Comparison of ENCODE assay signal across 8 mouse cellular contexts in the genomic region with DNA sequence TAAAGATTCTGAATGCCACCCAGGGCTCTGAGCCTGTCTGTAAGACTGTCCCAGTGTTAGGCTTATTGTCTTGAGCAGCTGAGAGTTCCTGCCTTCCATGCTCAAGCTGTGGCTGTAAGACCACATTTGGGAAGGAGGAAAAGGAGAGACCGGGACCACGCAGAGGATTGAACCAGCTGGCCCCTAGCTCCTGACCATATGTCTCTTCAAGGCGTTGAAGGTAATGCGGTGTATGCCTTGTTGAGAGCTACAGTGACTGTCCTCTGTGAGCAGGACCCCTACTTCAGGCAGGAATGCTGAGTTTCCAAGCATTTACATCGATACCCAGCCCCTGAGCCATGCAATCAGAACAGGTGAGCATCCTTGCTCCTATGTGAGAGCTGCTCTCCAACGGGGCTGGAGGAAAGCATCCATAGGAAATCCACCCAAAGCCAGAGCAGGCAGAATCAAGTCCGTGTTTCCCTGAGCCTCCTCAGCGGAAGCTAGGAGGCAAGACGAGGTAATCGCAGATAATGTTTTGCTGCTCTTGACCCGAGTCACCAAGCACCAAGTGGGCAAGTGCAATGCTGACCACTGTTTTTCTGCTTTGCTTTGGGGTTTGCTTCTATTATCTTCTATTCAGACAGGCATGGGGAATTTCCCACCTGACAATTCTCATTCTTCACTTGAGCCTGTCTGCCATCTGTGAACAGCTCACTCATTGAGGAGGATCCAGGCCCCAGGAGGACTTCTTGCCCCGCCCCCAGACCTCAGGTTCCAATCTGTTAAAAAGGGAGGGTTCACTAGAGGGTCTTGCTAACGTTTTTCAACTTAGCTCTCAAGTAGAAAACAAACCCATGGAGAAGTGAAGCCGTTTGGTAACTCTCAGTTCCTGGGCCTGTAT. TPM values are rescaled to one million over a fixed set of nuclear protein-coding genes. Genes with fewer than 3 reads are reported as not detected.
DNase-seq lines count a peak whose midpoint lies in the region; ATAC-seq and TF ChIP-seq lines count a peak whose summit lies in the region.

No protein-coding gene starts in this region.

- H3K9ac ChIP-seq in heart, embryonic 11.5 days (ENCODE audit: low read depth, low read length): 0 out of 2 replicates have a peak overlapping the region, but pooled peaks have one; percentile 1
- no peak overlapping the region for H3K9ac ChIP-seq in embryonic facial prominence, embryonic 15.5 days
- peak overlapping the region; percentile 13; the same call in 1 of the 2 replicates for H3K9ac ChIP-seq in limb, embryonic 14.5 days (ENCODE audit: low read depth, low read length, severe bottlenecking)

- 41% methylated on average over 14 of the region's 14 CpGs for WGBS in heart, embryonic 11.5 days (ENCODE audit: insufficient replicate concordance)
- WGBS in embryonic facial prominence, embryonic 15.5 days: 43% methylated on average over 14 of the region's 14 CpGs
- 36% methylated on average over 14 of the region's 14 CpGs for WGBS in limb, embryonic 14.5 days

- H3K27me3 ChIP-seq in heart, embryonic 11.5 days (ENCODE audit: control insufficient read depth, insufficient read depth, low read length): no peaks in the 10 kb centered on the region
- no peaks in the 10 kb centered on the region for H3K27me3 ChIP-seq in embryonic facial prominence, embryonic 15.5 days
- no peaks in the 10 kb centered on the region for H3K27me3 ChIP-seq in limb, embryonic 14.5 days (ENCODE audit: control insufficient read depth, insufficient read depth, low read length)

- H3K27ac ChIP-seq in heart, embryonic 11.5 days (ENCODE audit: low read depth, low read length): no peak overlapping the region
- no peak overlapping the region for H3K27ac ChIP-seq in embryonic facial prominence, embryonic 15.5 days (replicated peaks)
- H3K27ac ChIP-seq in limb, embryonic 14.5 days (replicated peaks; ENCODE audit: low read depth, low read length): no peak overlapping the region

- TF ChIP-seq POLR2A in limb, embryonic 14.5 days (IDR thresholded peaks at IDR 0.05; ENCODE audit: borderline replicate concordance, extremely low read depth, insufficient read depth, insufficient read length): no peak

- H3K4me2 ChIP-seq in heart, embryonic 11.5 days: peak overlapping the region; percentile 73
- H3K4me2 ChIP-seq in embryonic facial prominence, embryonic 15.5 days (replicated peaks): peak overlapping the region; percentile 64
- H3K4me2 ChIP-seq in limb, embryonic 14.5 days (replicated peaks; ENCODE audit: low read depth, low read length, severe bottlenecking): peak overlapping the region; percentile 98

- intact Hi-C loops in heart, postnatal 14 days (cut with DNase I): loop anchor here (1.0 to 5.0 kb wide), 5 partner anchors 43 to 618 kb away; no protein-coding TSS in a partner anchor

- H3K4me3 ChIP-seq in heart, embryonic 11.5 days (ENCODE audit: low read depth, low read length): peak overlapping the region; percentile 90
- H3K4me3 ChIP-seq in embryonic facial prominence, embryonic 15.5 days (replicated peaks): peak overlapping the region; percentile 68
- peak overlapping the region; percentile 93 for H3K4me3 ChIP-seq in limb, embryonic 14.5 days (replicated peaks; ENCODE audit: low read length)

- no peak for DNase-seq in heart, postnatal 14 days
- DNase-seq in MN1 (ENCODE audit: low spot score): peak; percentile 54
- DNase-seq in limb, embryonic 14.5 days (ENCODE audit: low spot score): no peak
- no peak for DNase-seq in ovary, postnatal 10 days (ENCODE audit: low spot score)

- ATAC-seq in heart, embryonic 11.5 days (replicated peaks; ENCODE audit: insufficient number of reproducible peaks, low FRiP score, low TSS enrichment): no peak
- no peak for ATAC-seq in embryonic facial prominence, embryonic 15.5 days (ENCODE audit: insufficient number of reproducible peaks, low FRiP score, low TSS enrichment, low read depth)
- ATAC-seq in limb, embryonic 14.5 days (ENCODE audit: low FRiP score, low read depth): no peak
- no peak for ATAC-seq in granulocyte monocyte progenitor cell, adult 5-6 weeks (replicated peaks; ENCODE audit: poor library complexity, severe bottlenecking)
- no peak for ATAC-seq in monocyte, adult 5-6 weeks (replicated peaks; ENCODE audit: insufficient number of reproducible peaks, low FRiP score, low TSS enrichment, poor library complexity, severe bottlenecking)

- no peaks in the 10 kb centered on the region for H3K9me3 ChIP-seq in heart, embryonic 11.5 days (replicated peaks; ENCODE audit: control insufficient read depth, low read length)
- H3K9me3 ChIP-seq in embryonic facial prominence, embryonic 15.5 days (replicated peaks): no peaks in the 10 kb centered on the region
- H3K9me3 ChIP-seq in limb, embryonic 14.5 days (ENCODE audit: control insufficient read depth, low read length): no peaks in the 10 kb centered on the region

- peaks cover 33% of the 10 kb centered on the region for H3K4me1 ChIP-seq in heart, embryonic 11.5 days (ENCODE audit: control insufficient read depth, insufficient read depth, low read length)
- H3K4me1 ChIP-seq in embryonic facial prominence, embryonic 15.5 days: peaks cover 69% of the 10 kb centered on the region
- H3K4me1 ChIP-seq in limb, embryonic 14.5 days (ENCODE audit: control insufficient read depth, insufficient read depth, low read length): peaks cover 56% of the 10 kb centered on the region

- H3K36me3 ChIP-seq in heart, embryonic 11.5 days (ENCODE audit: control insufficient read depth, insufficient read depth, low read length): no peaks in the 10 kb centered on the region
- H3K36me3 ChIP-seq in embryonic facial prominence, embryonic 15.5 days: no peaks in the 10 kb centered on the region
- H3K36me3 ChIP-seq in limb, embryonic 14.5 days (ENCODE audit: control insufficient read depth, insufficient read depth, low read length): no peaks in the 10 kb centered on the region; the same call in none of the 2 replicates

RNA-seq across cellular contexts. Expression of gene Nuak1, which starts 3.0 kb away (rescaled TPM):
- 2.4 and 3.0 TPM in 2 replicates for polyA plus RNA-seq in heart, embryonic 11.5 days (2014; fragmentation: Nextera tagmentation; extraction: Ambion mirVana)
- total RNA-seq in heart, postnatal 14 days (2021): 10 to 100 TPM; 19.9 to 20.6 TPM
- polyA plus RNA-seq in embryonic facial prominence, embryonic 15.5 days (2015; fragmentation: Nextera tagmentation; extraction: Ambion mirVana): 3.3 and 3.4 TPM in 2 replicates
- polyA plus RNA-seq in limb, embryonic 14.5 days (2012; rRNA removed): 19.6 and 27.4 TPM in 2 replicates
- 3.3 and 3.7 TPM in 2 replicates for polyA plus RNA-seq in limb, embryonic 14.5 days (2014; fragmentation: Nextera tagmentation; extraction: Ambion mirVana)
- total RNA-seq in granulocyte monocyte progenitor cell, adult 5-6 weeks (2014; fragmentation: Nextera tagmentation): 0.53 TPM in 1 of 2 replicates, not detected in the other
- under 0.01 and 0.13 TPM in 2 replicates for total RNA-seq in granulocyte monocyte progenitor cell, adult 5-6 weeks (2017)
- total RNA-seq in monocyte, adult 5-6 weeks (2017): 0.29 to 0.48 TPM in 2 of 3 replicates, not detected in the other

Comparison
In these comparisons a context has a peak if more than half of its experiments do, and no peak if none do; other contexts are left out.
1. RNA of gene Nuak1, which starts 3.0 kb away (total RNA-seq): 19.9 to 20.6 TPM in heart, postnatal 14 days; 0.29 to 0.48 TPM in monocyte, adult 5-6 weeks and under 0.01 to 0.53 TPM in granulocyte monocyte progenitor cell, adult 5-6 weeks; every median in the first group is over 10 times any median in the second.
2. Peak in every context shown above with its lines, with median percentiles within 50 percentile points of each other: H3K4me2 ChIP-seq and H3K4me3 ChIP-seq.